ENCODE assay signal across 8 mouse cellular contexts in genomic region chr19:16132865-16133720, GRCm38 (mm10). TPM values are rescaled to one million over a fixed set of nuclear protein-coding genes. Genes with fewer than 3 reads are reported as not detected.
A peak's percentile ranks its signal among the peaks of the same experiment; 100 is the strongest.
DNase-seq lines count a peak whose midpoint lies in the region; ATAC-seq lines count a peak whose summit lies in the region.

No protein-coding gene starts in this region.

- H3K4me2 ChIP-seq in embryonic facial prominence, embryonic 14.5 days (ENCODE audit: low read depth, low read length): peak overlapping the region; percentile 76
- H3K4me2 ChIP-seq in heart, embryonic 12.5 days: peak overlapping the region; percentile 90
- peak overlapping the region; percentile 69 for H3K4me2 ChIP-seq in kidney, embryonic 16.5 days (replicated peaks; ENCODE audit: low read depth, low read length)
- H3K4me2 ChIP-seq in liver, embryonic 12.5 days: peak overlapping the region; percentile 91

- peak overlapping the region; percentile 98 for H3K9ac ChIP-seq in embryonic facial prominence, embryonic 14.5 days (ENCODE audit: low read depth, low read length)
- H3K9ac ChIP-seq in heart, embryonic 12.5 days: peak overlapping the region; percentile 95
- peak overlapping the region; percentile 99 for H3K9ac ChIP-seq in kidney, embryonic 16.5 days (replicated peaks; ENCODE audit: low read length)
- peak overlapping the region; percentile 76 for H3K9ac ChIP-seq in liver, embryonic 12.5 days

- peak; percentile 71 for ATAC-seq in embryonic facial prominence, embryonic 14.5 days (ENCODE audit: low read depth)
- ATAC-seq in heart, embryonic 12.5 days (ENCODE audit: insufficient number of reproducible peaks, low FRiP score): peak; percentile 34
- ATAC-seq in kidney, embryonic 16.5 days (ENCODE audit: low FRiP score, low TSS enrichment): peak; percentile 70
- ATAC-seq in liver, embryonic 12.5 days: peak; percentile 65

- no peaks in the 10 kb centered on the region for H3K9me3 ChIP-seq in embryonic facial prominence, embryonic 14.5 days (ENCODE audit: control insufficient read depth, low read length)
- no peaks in the 10 kb centered on the region for H3K9me3 ChIP-seq in heart, embryonic 12.5 days (replicated peaks)
- H3K9me3 ChIP-seq in kidney, embryonic 16.5 days (ENCODE audit: low read length): no peaks in the 10 kb centered on the region
- no peaks in the 10 kb centered on the region for H3K9me3 ChIP-seq in liver, embryonic 12.5 days (replicated peaks)

- H3K4me1 ChIP-seq in embryonic facial prominence, embryonic 14.5 days (ENCODE audit: control insufficient read depth, insufficient read depth, low read length): peaks cover 27% of the 10 kb centered on the region
- peaks cover 36% of the 10 kb centered on the region for H3K4me1 ChIP-seq in heart, embryonic 12.5 days (replicated peaks)
- H3K4me1 ChIP-seq in kidney, embryonic 16.5 days (ENCODE audit: insufficient read depth, low read length): peaks cover 43% of the 10 kb centered on the region
- H3K4me1 ChIP-seq in liver, embryonic 12.5 days: peaks cover 49% of the 10 kb centered on the region

- H3K4me3 ChIP-seq in embryonic facial prominence, embryonic 14.5 days (ENCODE audit: low read depth, low read length): peak overlapping the region; percentile 91
- peak overlapping the region; percentile 87 for H3K4me3 ChIP-seq in heart, embryonic 12.5 days
- peak overlapping the region; percentile 93 for H3K4me3 ChIP-seq in kidney, embryonic 16.5 days (ENCODE audit: low read length)
- peak overlapping the region; percentile 67 for H3K4me3 ChIP-seq in liver, embryonic 12.5 days

- no peaks in the 10 kb centered on the region for H3K36me3 ChIP-seq in embryonic facial prominence, embryonic 14.5 days (ENCODE audit: control insufficient read depth, insufficient read depth, low read length)
- no peaks in the 10 kb centered on the region for H3K36me3 ChIP-seq in heart, embryonic 12.5 days
- no peaks in the 10 kb centered on the region for H3K36me3 ChIP-seq in kidney, embryonic 16.5 days (ENCODE audit: insufficient read depth, low read length)
- no peaks in the 10 kb centered on the region for H3K36me3 ChIP-seq in liver, embryonic 12.5 days
- no peaks in the 10 kb centered on the region for H3K36me3 ChIP-seq in splenic B cell, adult 2 months (ENCODE audit: control insufficient read depth, insufficient read depth, low read length, poor library complexity, severe bottlenecking)

- peak; percentile 73 for DNase-seq in 3134 (ENCODE audit: extremely low read depth, insufficient read length, low spot score)
- peak; percentile 87 for DNase-seq in adrenal gland, postnatal 14 days
- DNase-seq in embryonic facial prominence, embryonic 14.5 days (ENCODE audit: low spot score): peak; percentile 76
- DNase-seq in natural killer cell, adult 2 months (ENCODE audit: low spot score in 2 of 2): peak; percentile 23 to 45
- DNase-seq in splenic B cell, adult 2 months (ENCODE audit: low read depth, low spot score): peak; percentile 64

- no peaks in the 10 kb centered on the region for H3K27me3 ChIP-seq in embryonic facial prominence, embryonic 14.5 days (replicated peaks; ENCODE audit: control insufficient read depth, insufficient read depth, low read length)
- H3K27me3 ChIP-seq in heart, embryonic 12.5 days (replicated peaks): no peaks in the 10 kb centered on the region
- H3K27me3 ChIP-seq in kidney, embryonic 16.5 days (ENCODE audit: insufficient read depth, low read length): no peaks in the 10 kb centered on the region
- H3K27me3 ChIP-seq in liver, embryonic 12.5 days (replicated peaks): peaks cover 63% of the 10 kb centered on the region
- no peaks in the 10 kb centered on the region; the same call in 1 of the 2 replicates for H3K27me3 ChIP-seq in splenic B cell, adult 2 months (ENCODE audit: control insufficient read depth, insufficient read depth, low read length, poor library complexity, severe bottlenecking)

- H3K27ac ChIP-seq in embryonic facial prominence, embryonic 14.5 days (replicated peaks; ENCODE audit: low read depth, low read length): peak overlapping the region; percentile 97
- H3K27ac ChIP-seq in heart, embryonic 12.5 days (ENCODE audit: poor library complexity, severe bottlenecking): peak overlapping the region; percentile 94
- peak overlapping the region; percentile 96 for H3K27ac ChIP-seq in kidney, embryonic 16.5 days (ENCODE audit: low read length)
- peak overlapping the region; percentile 80 for H3K27ac ChIP-seq in liver, embryonic 12.5 days

- under 1% methylated on average over 16 of the region's 139 CpGs for WGBS in embryonic facial prominence, embryonic 14.5 days
- WGBS in heart, embryonic 12.5 days: 4% methylated on average over 139 of the region's 139 CpGs
- WGBS in kidney, embryonic 16.5 days: 0% methylated on average over 97 of the region's 139 CpGs
- WGBS in liver, embryonic 12.5 days (ENCODE audit: insufficient replicate concordance): under 1% methylated on average over 101 of the region's 139 CpGs

RNA-seq across cellular contexts. Expression of gene Gnaq, which starts 0.5 kb away (rescaled TPM):
- 57.7 and 62.5 TPM in 2 replicates for total RNA-seq in adrenal gland, postnatal 14 days (2021)
- 17.5 and 18.3 TPM in 2 replicates for polyA plus RNA-seq in embryonic facial prominence, embryonic 14.5 days (2014; fragmentation: Nextera tagmentation; extraction: Ambion mirVana)
- 18.1 and 18.7 TPM in 2 replicates for polyA plus RNA-seq in heart, embryonic 12.5 days (2016; fragmentation: Nextera tagmentation; extraction: Ambion mirVana)
- 40.0 and 41.4 TPM in 2 replicates for polyA plus RNA-seq in kidney, embryonic 16.5 days (2015; fragmentation: Nextera tagmentation; extraction: Ambion mirVana)
- polyA plus RNA-seq in liver, embryonic 12.5 days (2016; fragmentation: Nextera tagmentation; extraction: Ambion mirVana): 5.6 and 5.8 TPM in 2 replicates

Comparison
In these comparisons a context has a peak if more than half of its experiments do, and no peak if none do; other contexts are left out.
1. Peak in every context shown above with its lines: DNase-seq, ATAC-seq, H3K4me3 ChIP-seq and H3K27ac ChIP-seq.
2. DNase-seq: peak in every context shown above with its lines; median percentile 87 in adrenal gland, postnatal 14 days; 76 in embryonic facial prominence, embryonic 14.5 days; 73 in 3134; 64 in splenic B cell, adult 2 months; 34 in natural killer cell, adult 2 months.